Mouse (Mus musculus): Measurements from ENCODE around the gene Ubald1. TPM values are rescaled to one million over a fixed set of nuclear protein-coding genes. Genes with fewer than 3 reads are reported as not detected.

Ubald1 gene
- polyA plus RNA-seq (2012; rRNA removed) (5.4 and 6.7 TPM in 2 replicates), polyA plus RNA-seq (2014; fragmentation: Nextera tagmentation; extraction: Ambion mirVana) (9.0 and 9.5 TPM in 2 replicates)

DNA sequence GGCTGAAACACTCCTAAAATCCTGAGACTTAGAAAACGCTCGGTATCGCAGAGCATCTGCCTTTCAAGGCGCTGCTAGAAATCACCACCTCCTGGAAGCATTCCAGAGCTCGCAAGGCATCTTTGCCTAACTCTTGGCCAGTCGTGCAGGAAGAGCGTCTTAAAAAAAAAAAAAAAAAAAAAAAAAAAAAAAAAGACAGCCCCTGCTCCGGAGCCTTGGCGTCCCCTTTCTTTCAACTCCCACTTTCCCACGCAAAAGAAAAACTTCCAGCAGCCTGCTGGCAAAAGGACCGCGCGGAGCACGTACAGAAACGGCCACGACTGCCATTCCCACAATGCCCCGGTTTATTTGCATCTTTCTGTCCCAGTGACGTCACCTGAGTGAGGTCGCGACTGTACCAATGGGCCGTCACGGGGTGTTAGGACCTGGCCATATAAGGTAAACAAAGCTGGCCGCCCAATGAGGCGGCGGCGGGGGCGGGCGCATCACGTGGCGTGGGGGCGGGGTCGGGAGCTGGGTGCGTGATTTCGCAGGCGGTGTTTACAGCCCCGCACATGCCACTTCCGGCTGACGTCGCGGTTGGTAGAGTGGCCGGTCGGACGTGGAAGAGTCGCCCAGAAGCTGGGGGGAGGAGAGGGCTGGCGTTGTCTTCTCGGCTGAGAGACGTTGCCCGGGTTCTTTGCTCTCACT lies at the start of gene Ubald1:
Gene Ubald1 (minus strand): TSS at position 180 of the 690 bp plus-strand sequence.
- Histone ChIP-seq H3K9me3 (ENCODE audit: control insufficient read depth, low read length) (no peaks in the 10 kb centered on the region), H3K36me3 (replicated peaks; ENCODE audit: control insufficient read depth, insufficient read depth, low read depth) (no peaks in the 10 kb centered on the region; the same call in 1 of the 2 replicates), H3K4me1 (replicated peaks; ENCODE audit: control insufficient read depth in 2 of 2, insufficient read depth in 2 of 2, low read length in 1 of 2) (peaks cover 32 to 51% of the 10 kb centered on the region in 2 experiments), H3K4me2 (ENCODE audit: low read depth) (peak within 1 kb of the TSS; percentile 99), H3K4me3 (ENCODE audit: insufficient read depth in 1 of 2, low read depth in 2 of 2, low read length in 2 of 2) (peak within 1 kb of the TSS; percentile 84 to 91), H3K27me3 (ENCODE audit: control insufficient read depth, insufficient read depth, low read length) (no peaks in the 10 kb centered on the region), H3K9ac (replicated peaks) (peak within 1 kb of the TSS; percentile 93), H3K27ac (peak within 1 kb of the TSS; percentile 99)
- TF ChIP-seq EP300 (IDR thresholded peaks at IDR 0.05; ENCODE audit: low read depth), result no peak
- TF ChIP-seq CTCF (IDR thresholded peaks at IDR 0.05; ENCODE audit: low read depth), result no peak
- ATAC-seq (ENCODE audit: insufficient read depth) (peak; percentile 82), DNase-seq (ENCODE audit: low read depth in 3 of 3, low spot score in 3 of 3) (peak; percentile 99)
- under 1% methylated on average over 48 of the region's 48 CpGs for WGBS (ENCODE audit: insufficient replicate concordance)

DNA sequence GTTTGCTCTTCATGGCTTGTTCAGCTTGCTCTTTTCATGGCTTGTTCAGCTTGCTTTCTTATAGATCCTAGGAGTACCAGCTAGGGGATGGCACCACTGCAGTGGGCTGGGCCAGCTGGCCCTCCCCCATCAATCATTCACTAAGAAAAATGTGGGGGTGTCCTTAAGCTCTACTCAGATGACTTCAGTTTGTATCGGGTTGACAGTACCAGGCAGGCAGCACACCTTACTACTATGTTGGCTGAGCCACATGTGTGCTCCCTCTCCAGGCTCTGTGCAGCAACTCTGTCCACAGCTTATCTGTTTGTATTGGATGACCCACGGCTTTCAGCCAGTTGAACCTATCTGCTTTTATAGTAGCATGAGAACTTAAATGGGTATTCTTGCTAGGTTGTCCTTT lies 48.4 kb upstream of the Ubald1 start:
- 0 out of 4 replicates have a peak, but pooled peaks cover 0 to 6% of the 10 kb centered on the region in 2 experiments for H3K4me1 ChIP-seq (replicated peaks; ENCODE audit: control insufficient read depth in 2 of 2, insufficient read depth in 2 of 2, low read length in 1 of 2)
- 55% methylated on average over 2 of the region's 2 CpGs for WGBS (ENCODE audit: insufficient replicate concordance)
- H3K27ac ChIP-seq, result no peak overlapping the region
- peaks cover 3% of the 10 kb centered on the region for H3K36me3 ChIP-seq (replicated peaks; ENCODE audit: control insufficient read depth, insufficient read depth, low read depth)
- no peaks in the 10 kb centered on the region for H3K27me3 ChIP-seq (ENCODE audit: control insufficient read depth, insufficient read depth, low read length)
- DNase-seq (ENCODE audit: low read depth in 3 of 3, low spot score in 3 of 3) (no peak), ATAC-seq (ENCODE audit: insufficient read depth) (no peak)
- TF ChIP-seq EP300 (IDR thresholded peaks at IDR 0.05; ENCODE audit: low read depth) (no peak), CTCF (IDR thresholded peaks at IDR 0.05; ENCODE audit: low read depth) (no peak)
- no peak overlapping the region for H3K4me2 ChIP-seq (ENCODE audit: low read depth)
- no peaks in the 10 kb centered on the region for H3K9me3 ChIP-seq (ENCODE audit: control insufficient read depth, low read length)
- H3K9ac ChIP-seq (replicated peaks), result no peak overlapping the region
- H3K4me3 ChIP-seq (ENCODE audit: insufficient read depth in 1 of 2, low read depth in 2 of 2, low read length in 2 of 2), result no peak overlapping the region

DNA sequence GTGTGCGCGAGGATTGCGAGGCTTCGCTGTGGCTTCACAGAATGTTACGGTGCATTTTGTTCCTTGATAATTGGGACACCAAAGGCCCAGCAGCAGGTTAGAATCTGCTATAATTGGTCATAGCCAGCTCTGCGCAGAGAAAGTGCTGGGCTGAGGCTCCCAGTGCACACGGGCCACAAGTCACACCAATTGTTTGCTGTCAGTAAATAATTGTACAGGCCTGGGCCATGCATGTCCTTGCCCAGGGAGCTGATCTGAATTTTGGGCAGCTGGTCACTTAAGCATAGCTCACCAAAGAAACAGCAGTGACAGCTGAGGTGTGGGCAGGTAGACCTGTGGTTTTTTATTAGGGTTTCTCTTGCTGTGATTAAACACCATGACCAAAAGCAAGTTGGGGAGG lies 47.9 kb upstream of the Ubald1 start:
- Histone ChIP-seq H3K27ac (no peak overlapping the region), H3K9me3 (ENCODE audit: control insufficient read depth, low read length) (no peaks in the 10 kb centered on the region), H3K36me3 (replicated peaks; ENCODE audit: control insufficient read depth, insufficient read depth, low read depth) (peaks cover 3% of the 10 kb centered on the region), H3K9ac (replicated peaks) (no peak overlapping the region), H3K27me3 (ENCODE audit: control insufficient read depth, insufficient read depth, low read length) (no peaks in the 10 kb centered on the region), H3K4me2 (ENCODE audit: low read depth) (no peak overlapping the region), H3K4me3 (ENCODE audit: insufficient read depth in 1 of 2, low read depth in 2 of 2, low read length in 2 of 2) (no peak overlapping the region), H3K4me1 (replicated peaks; ENCODE audit: control insufficient read depth in 2 of 2, insufficient read depth in 2 of 2, low read length in 1 of 2) (0 out of 4 replicates have a peak, but pooled peaks cover 0 to 6% of the 10 kb centered on the region in 2 experiments)
- no peak for DNase-seq (ENCODE audit: low read depth in 3 of 3, low spot score in 3 of 3)
- 84% methylated on average over 7 of the region's 7 CpGs for WGBS (ENCODE audit: insufficient replicate concordance)
- TF ChIP-seq EP300 (IDR thresholded peaks at IDR 0.05; ENCODE audit: low read depth), result no peak
- ATAC-seq (ENCODE audit: insufficient read depth), result 0 out of 2 replicates have a peak, but pooled peaks have one; percentile 17

DNA sequence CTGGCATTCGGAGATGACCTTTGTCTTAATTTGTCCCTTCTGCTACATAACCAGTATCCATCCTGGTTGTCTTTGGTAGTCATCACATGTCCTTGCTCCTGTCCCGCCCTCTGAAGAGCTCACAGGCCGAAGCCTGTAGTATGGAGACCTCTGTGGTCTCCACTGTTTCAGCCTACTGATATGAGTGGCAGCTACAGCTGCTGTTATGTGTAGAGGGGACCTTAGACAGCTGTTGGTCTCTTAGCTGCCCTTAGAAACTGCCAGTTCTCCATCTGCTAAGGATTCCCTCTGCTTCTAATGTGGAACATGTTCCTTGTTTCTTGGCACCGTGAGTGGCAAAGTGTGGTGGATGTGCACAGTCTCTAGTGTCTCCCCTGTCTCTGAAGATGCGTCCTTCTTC lies 43.9 kb upstream of the Ubald1 start:
- Histone ChIP-seq H3K27me3 (ENCODE audit: control insufficient read depth, insufficient read depth, low read length) (no peaks in the 10 kb centered on the region), H3K4me3 (ENCODE audit: insufficient read depth in 1 of 2, low read depth in 2 of 2, low read length in 2 of 2) (no peak overlapping the region), H3K9ac (replicated peaks) (no peak overlapping the region), H3K4me2 (ENCODE audit: low read depth) (no peak overlapping the region), H3K36me3 (replicated peaks; ENCODE audit: control insufficient read depth, insufficient read depth, low read depth) (no peaks in the 10 kb centered on the region; the same call in none of the 2 replicates), H3K27ac (no peak overlapping the region), H3K9me3 (ENCODE audit: control insufficient read depth, low read length) (no peaks in the 10 kb centered on the region), H3K4me1 (replicated peaks; ENCODE audit: control insufficient read depth in 2 of 2, insufficient read depth in 2 of 2, low read length in 1 of 2) (0 out of 4 replicates have a peak, but pooled peaks cover 0 to 8% of the 10 kb centered on the region in 2 experiments)
- DNase-seq (ENCODE audit: low read depth in 3 of 3, low spot score in 3 of 3) (no peak), ATAC-seq (ENCODE audit: insufficient read depth) (no peak)
- WGBS (ENCODE audit: insufficient replicate concordance), result 71% methylated on average over 5 of the region's 5 CpGs
- TF ChIP-seq EP300 (IDR thresholded peaks at IDR 0.05; ENCODE audit: low read depth) (no peak), CTCF (IDR thresholded peaks at IDR 0.05; ENCODE audit: low read depth) (no peak)

DNA sequence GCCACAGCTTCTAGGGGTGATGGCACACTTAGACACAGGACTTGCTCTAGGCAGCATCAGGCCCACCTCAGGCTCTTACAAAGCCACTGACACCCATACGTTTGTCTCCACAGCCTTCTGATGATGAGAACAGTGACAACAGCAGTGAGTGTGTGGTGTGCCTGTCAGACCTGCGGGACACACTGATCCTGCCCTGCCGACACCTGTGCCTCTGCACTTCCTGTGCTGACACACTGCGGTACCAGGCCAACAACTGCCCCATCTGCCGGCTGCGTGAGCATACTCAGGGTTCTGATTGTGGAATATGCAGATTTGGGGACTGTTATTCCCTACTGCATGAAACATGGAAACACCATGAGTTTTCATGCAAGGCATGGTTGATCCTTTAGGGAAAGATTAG lies 42.4 kb upstream of the Ubald1 start:
- WGBS (ENCODE audit: insufficient replicate concordance), result 79% methylated on average over 6 of the region's 6 CpGs
- Histone ChIP-seq H3K4me1 (replicated peaks; ENCODE audit: control insufficient read depth in 2 of 2, insufficient read depth in 2 of 2, low read length in 1 of 2) (0 out of 4 replicates have a peak, but pooled peaks cover 0 to 5% of the 10 kb centered on the region in 2 experiments), H3K9me3 (ENCODE audit: control insufficient read depth, low read length) (no peaks in the 10 kb centered on the region), H3K27ac (no peak overlapping the region), H3K4me2 (ENCODE audit: low read depth) (no peak overlapping the region), H3K27me3 (ENCODE audit: control insufficient read depth, insufficient read depth, low read length) (no peaks in the 10 kb centered on the region), H3K4me3 (ENCODE audit: insufficient read depth in 1 of 2, low read depth in 2 of 2, low read length in 2 of 2) (no peak overlapping the region), H3K9ac (replicated peaks) (no peak overlapping the region), H3K36me3 (replicated peaks; ENCODE audit: control insufficient read depth, insufficient read depth, low read depth) (no peaks in the 10 kb centered on the region; the same call in none of the 2 replicates)
- ATAC-seq (ENCODE audit: insufficient read depth) (no peak), DNase-seq (ENCODE audit: low read depth in 3 of 3, low spot score in 3 of 3) (no peak)
- no peak for TF ChIP-seq CTCF (IDR thresholded peaks at IDR 0.05; ENCODE audit: low read depth)

Measured in liver, embryonic 14.5 days (tissue).